Mouse (Mus musculus) heart, adult 11 months (tissue): Measurements from ENCODE around the gene Vdr.

ENCODE experiments used
- DNase-seq: peaks from one replicate; pipeline ENCODE4 v3.0.0; 2022

Vdr gene

GRCm38 (mm10) chr15:97844037-97845034 is 66.1 kb downstream of the Vdr start, which contains the start of gene Hdac7:
Gene Hdac7, minus strand, starts transcription at chr15:97844502.
- DNase-seq: peak; percentile 84

GRCm38 (mm10) chr15:97843247-97843651 is 67.2 kb downstream of the Vdr start:
- peak; percentile 88 for DNase-seq

GRCm38 (mm10) chr15:97842058-97842457 is 68.4 kb downstream of the Vdr start:
- DNase-seq: no peak

- no peak for DNase-seq
Measured at GRCm38 (mm10) chr15:97841383-97841782, 69.0 kb downstream of the Vdr start.

- peak; percentile 89 for DNase-seq
Measured at GRCm38 (mm10) chr15:97840781-97841180, 69.6 kb downstream of the Vdr start.

DNA sequence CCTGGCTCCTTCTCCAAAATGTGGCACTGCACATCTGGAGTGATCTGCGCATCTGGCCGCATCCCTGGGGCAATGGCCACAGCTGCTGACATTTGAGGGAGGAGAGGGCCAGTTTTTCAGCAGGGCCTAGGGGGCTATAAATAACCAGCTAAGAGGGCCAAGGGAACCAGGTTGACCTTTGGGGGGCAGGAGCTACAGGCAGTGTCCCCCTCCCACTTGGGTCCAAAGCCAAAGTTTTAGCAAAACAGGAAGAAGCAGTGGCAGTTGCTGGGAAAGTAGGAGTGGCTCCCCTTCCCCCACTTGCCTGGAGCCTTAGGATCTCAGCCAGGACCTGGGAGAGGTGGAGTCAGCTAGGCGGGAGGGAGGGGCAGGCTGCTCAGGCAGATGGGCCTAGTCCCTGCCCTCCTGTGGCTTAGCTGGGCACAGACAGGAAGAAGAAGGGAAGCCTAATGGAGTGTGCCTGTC is 70.4 kb downstream of the Vdr start:
- DNase-seq: peak; percentile 99

- DNase-seq: peak; percentile 95
Measured at GRCm38 (mm10) chr15:97839473-97839872, 71.0 kb downstream of the Vdr start.

DNA sequence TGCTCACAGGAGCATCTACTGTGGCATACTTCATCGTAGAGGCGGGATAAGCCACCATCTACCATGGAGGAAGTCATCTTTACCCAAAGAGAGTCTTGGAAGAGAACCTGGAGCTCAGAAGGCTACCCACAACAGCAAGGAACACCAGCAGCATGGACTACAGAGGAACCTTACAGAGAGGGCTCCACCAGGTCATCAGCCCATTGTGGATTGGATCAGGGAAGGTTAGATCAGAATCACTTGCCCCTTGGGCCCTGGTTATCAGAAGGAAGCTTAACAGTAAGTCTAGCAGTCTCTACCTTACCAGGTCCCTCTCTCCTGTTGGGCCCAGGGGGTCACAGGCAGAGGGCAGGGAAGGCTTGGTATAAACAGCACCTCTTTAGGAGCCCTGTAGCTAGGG is 71.4 kb downstream of the Vdr start:
- peak; percentile 87 for DNase-seq

DNA sequence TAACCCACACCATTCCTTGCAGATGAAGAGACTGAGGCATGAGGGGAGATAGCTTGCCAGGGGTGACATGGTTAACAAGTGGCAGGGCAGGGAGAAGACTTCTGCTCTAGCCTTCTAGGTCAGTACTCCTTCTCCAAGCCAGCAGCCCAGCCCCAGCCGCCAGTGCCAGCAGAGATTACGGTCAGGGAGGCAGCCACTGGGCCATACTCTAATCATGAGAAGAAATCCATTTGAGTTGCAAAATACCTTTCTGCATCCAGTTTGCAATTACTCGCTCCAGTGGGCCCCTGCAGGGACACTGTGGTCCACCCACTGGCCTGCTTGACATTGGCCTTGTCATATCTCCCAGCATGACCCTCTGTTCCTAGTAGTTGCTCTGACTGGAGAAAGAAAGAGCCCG is 72.0 kb downstream of the Vdr start:
- DNase-seq: peak; percentile 95

DNA sequence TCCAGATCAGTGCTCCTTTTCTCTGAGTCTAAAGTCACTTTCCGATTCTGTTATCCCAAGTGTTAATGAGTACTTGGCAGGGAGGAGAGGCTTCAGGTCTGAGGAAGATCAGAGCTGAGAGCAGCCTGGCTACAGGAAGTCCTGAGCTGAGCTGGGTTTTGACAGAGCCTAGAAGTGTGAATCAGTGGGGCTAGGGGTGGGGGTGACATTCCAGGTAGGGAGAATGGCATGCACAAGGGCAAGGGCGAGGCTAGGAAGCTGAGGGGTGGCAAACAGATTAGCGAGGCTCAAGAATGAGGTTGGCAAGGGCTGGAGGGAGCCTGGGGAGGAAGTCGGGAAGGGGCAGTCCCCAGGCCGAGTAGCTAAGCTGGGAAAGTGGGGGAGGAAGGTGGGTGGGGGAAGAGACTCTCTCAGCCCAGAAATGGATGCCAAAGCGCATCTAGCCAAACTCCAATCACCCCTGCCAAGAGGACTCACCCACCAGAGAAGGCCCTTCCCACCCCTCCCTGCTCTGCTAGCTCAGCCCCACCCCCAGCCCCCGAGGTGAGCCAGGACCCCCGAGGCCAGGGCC is 72.9 kb downstream of the Vdr start:
- peak; percentile 97 for DNase-seq

DNA sequence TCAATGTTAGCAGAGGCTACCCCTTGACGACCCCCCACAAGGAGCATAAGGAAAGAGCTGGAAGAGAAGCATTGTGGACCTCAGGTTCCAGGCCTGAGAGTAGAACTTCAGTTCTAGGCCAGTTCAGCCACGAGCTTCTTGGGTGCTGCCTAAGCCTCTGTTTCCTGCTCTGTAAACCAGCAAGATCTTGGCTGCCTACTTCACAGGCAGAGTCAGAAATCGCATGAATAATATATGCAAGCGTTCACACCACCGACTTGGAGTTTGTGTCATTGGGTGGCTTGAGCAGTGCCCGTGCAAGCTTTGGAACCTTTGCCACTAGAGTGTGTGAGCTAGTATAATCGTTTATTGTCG is 73.6 kb downstream of the Vdr start:
- peak; percentile 84 for DNase-seq

DNA sequence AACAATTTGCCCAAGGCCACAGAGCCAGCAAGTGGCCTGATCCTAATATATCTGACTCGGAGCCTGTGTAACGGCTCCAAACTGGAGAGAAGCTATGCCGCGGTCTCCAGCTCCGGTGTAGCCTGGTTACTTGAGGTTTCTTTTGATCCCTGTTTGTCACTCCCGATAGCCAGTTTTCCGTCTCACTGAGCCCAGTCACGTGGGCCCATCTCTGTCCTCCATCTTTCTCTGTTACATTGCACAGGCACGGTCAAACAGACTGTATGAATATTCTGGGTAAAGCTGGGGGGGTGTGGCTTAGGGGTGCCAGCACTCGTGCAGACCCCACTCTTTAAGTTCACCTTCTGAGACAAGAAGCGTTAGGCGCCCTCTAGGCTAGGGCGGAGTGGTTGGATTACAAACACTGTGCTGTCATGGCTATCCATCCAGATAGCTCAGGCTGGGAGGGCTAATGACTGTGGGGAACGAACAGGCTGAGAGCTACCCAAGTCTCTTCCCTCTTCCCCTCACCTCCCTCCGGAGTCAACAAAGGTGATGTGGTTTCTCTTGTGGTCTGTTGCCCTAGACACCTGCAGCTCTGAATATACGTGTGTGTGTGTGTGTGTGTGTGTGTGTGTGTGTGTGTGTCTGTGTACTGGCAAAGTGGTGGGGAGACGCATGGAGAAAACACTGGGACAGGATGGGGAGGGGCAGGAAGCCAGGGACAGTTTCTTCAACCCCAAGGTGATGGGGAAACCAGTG is 74.1 kb downstream of the Vdr start:
- DNase-seq: peak; percentile 89

DNA sequence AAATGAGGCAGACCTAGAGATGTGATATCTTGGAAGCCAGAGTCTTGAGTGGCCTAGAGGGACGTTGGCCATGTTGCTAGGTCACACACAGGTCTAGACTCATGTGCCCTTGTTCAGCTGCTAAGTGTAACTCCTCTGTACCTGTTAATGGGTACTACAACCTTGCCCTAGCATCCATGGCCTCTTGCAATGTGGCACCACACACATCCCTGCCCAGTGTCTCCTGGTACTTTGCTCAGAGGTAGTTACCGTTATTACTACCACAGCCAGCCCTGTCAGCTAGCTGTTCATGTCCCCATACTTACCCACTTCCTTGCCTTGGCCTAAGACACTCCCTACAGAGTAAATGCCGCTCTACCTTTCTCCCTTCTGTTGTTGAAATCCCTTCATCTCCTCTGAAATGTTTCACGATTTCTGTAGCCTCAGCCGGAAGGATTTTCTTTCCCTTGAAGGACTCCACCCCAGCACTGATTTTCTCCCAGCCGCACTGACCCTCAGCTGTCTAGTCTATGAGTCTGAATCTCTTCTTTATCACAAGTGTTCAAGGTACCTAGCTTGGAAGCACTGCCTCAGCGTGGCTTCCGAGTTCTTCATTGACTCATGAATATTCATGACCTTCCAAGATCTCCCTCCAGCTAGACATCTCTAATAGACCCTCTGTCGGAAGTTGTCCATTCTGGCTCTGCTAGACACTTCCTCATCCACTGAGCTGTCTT is 77.5 kb downstream of the Vdr start:
- DNase-seq: no peak

- DNase-seq: peak; percentile 98
Measured at GRCm38 (mm10) chr15:97831987-97832640, 78.3 kb downstream of the Vdr start.

DNA sequence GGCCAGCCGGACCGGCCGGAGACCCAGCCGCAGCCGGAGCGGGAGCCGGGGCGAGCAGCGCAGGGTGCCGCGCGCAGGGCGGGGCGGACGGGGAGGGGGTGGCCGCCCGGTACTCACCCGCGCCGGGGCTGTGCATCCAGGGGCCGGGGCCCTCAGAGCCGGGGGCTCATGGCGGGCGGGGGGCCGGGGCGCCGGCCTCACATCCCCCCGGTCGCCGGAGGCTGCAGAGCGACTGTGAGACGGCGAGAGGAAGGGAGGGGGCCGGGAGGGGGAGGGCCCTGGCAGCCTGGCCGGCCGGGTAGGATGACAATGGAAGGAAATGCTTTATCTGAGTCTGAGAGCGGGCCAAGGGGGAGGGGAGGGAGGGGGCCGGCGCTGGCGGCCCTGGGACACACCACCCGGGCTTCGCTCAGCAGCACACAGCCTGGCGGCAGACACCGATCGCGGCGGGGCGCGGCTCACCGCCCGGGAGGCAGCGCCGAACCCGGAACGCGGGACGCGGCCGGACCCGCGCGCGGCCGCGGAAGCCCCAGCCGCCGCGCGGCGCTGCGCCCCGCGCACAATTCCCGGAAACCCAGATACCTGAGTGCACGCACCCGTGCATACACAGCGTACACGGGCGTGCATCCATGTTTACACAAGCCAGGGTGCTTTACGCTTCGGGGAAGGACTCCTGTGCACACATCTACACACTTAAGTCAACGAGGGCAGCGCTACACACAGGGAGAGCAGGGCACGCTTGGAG is 79.0 kb downstream of the Vdr start:
- peak; percentile 99 for DNase-seq

GRCm38 (mm10) chr15:97830788-97831241 is 79.6 kb downstream of the Vdr start:
- DNase-seq: peak; percentile 97

GRCm38 (mm10) chr15:97830253-97830787 is 80.1 kb downstream of the Vdr start:
- DNase-seq: peak; percentile 97

GRCm38 (mm10) chr15:97829432-97829831 is 81.0 kb downstream of the Vdr start:
- DNase-seq: no peak

DNA sequence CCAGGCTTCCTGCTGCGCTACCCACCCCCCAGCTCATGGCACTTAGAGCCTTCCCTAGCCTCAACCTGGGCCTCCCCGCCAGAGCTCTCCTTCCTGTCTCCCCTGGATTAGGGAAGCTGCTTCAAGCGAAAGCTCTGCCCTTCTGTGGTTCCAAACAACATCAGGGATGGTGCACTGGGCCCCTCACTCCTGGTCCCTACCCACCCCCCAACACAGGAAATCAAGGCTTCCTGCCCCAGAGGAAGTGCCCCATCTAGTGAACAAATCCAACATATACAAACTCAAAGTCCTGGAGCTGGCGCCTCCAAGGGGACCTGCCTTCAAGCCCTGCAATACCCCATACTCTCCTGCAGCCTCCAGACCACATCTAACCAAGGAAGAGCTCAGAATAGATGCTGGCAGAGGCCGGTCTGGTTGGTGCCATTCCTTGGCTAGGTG is 81.5 kb downstream of the Vdr start:
- DNase-seq: peak; percentile 98

- peak; percentile 91 for DNase-seq
Measured at GRCm38 (mm10) chr15:97828221-97828842, 82.1 kb downstream of the Vdr start.
